Mouse (Mus musculus) CD8-positive naive resting alpha-beta T cell, adult 2 months (primary cell): ENCODE measurements around the gene Plppr4.

ENCODE experiments used
- DNase-seq, 2 experiments: peaks; one replicate each; pipeline ENCODE4 v3.0.0; 2022; ENCODE audit warnings: low read depth in 2 of 2, low spot score in 2 of 2

Gene Plppr4

DNA sequence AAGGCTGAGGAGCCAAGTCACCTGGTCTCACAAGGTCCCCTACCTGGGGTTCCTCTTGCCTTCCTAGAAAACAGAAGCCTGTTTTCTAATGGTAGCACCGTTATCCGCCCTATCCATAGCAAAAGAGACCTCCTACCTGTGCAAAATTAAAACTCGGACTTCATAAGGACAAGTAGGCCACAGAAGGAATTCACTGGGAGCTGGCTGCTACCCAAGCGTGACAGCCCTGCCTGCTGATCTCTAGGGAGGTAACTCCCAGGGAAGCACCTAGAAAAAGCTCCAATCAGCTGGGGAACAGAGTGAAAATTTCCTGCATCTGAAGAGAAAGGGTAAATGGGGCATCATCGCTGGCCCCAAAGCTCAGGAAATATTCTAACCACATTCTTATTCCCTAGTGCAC is at the start of gene Plppr4:
Plppr4 (minus strand) TSS at position 349 of the 400 bp plus-strand sequence.
- no peak for DNase-seq

DNA sequence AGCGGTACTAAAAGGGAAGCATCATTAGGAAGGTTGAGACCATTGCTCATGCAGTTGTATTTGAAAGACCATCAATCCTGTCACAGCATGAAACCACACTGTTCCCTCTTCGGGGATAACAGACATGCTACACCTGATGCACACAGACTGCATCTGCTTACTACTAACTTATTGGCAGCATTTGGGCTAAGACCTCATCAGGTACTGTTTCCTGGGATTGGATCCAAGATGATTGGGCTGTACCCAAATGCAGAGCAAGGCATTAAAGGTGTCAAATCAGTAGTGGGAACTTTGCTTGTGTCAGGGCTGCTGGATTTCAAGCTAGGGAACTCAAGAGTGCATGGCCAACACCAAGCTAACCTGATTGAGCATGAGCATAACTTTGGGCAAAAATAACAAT is 45.1 kb upstream of the Plppr4 start:
- DNase-seq = no peak

DNA sequence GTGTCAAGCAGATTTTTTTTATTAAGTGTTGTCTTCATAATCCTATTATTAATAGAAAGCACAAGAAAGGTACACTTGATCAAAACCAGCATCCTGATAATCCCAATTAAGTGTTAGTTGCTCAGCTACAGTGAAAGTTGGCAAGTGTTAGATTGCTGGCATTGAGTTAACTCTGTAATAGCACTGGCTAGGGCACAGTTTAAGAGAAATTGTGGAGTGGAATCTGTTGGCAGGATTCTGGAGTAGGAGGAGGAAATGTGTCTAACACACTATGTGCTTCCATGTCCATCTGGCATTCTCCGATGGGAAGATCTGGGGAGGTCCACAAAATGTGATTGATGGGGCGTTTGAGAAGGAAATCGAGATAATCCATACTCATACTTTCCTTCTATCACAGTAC is 43.1 kb upstream of the Plppr4 start:
- DNase-seq = no peak

DNA sequence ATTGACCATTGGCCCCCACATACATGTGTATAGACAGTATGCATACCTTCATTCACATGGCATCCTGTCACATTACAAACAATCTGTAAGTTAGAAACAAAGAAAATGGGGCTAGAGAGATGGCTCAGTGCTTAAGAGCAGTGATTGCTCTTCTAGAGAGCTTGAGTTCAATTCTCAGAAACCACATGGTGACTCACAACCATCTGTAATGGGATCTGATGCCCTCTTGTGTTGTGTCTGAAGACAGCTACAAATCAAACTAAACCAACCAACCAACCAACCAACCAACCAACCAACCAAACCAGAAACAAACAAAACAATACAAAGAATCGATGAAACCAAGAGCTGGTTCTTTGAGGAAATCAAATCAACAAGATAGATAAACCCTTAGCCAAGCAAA is 5.4 kb upstream of the Plppr4 start:
- no peak for DNase-seq

DNA sequence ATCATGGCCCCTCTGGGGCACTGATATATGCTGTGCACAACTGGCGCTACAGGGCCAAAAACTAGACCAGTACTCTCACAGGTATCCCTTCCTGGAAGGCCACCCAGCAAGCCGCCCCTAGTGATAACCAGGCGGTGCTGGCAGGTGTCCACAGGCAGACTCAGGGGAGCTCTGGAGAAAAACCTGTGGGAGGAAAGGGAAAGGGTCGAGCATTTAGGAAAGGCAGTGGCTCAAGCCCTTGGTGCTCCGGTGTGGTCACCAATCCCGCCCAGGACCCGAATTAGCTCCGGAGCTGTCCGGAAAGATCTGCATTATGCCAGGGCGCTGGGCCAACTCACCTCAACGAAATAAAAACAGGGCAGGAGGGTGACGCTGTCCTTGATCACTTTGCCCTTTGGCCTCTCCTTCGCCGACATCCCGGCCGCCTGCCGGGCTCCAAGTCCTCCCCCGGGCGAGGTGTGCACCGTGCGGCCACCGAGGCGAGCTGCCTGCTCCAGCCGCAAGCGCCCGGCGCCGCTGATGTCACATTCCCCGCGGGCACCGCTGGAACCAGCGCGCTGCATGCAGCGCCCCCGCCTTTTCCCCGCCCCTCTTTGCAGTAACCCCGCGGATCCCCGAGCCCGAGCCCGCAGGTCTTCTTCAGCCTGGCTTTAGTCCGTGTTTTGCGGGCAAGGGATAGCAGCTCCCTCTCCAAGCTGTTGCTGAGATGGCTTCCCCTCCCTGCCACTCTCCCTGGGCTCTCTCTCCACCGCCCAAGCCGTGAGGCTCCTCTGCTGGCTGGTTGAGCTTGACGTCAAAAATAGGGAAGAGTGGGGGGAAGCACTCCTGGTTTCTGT is 772 bp downstream of the Plppr4 start:
- DNase-seq = no peak

DNA sequence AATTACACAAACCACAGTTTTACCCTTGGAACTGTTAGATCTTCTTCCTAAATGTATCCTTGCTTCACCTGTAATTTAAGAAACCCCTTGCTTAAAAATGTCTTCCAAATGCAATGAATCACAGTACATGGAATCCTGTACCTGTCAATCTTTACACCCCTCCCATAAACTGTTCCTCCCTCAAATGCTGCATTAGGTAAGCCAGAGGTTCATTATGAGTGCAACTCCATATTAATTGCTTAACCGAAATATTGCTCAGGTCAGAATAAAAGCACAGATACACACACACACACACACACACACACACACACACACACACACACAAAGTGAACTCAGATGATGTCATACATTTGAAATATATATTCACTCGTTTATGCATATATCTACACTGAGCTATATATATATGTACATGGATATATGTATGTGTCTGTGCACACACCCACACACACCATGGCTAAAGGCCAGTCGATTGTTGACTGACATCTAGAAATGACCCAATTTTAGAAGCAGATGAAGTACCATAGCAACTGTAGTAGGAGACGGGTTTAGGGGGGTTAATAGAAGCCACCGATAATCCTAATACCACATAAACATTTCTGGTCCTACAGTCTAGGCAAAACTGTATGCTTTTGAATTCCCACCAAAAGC is 1.6 kb downstream of the Plppr4 start:
- DNase-seq = no peak

DNA sequence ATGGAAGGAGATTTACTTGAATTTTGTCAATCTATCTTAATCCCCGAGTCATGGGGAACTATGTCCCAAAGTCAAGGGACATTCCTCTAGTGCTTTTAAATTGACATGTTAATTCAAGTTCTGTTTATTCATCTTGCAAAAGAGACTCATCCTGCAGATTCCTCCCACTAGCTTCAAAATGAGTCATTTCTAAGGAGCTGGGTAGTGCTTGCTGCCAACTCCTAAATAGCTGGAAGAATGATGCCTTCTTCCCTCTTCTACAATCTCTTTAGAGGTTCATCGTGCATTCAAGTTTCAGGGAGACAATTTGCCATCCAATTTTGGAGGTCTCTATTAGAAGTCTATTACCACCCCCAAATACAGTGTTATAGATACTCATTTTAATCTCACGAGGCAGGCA is 3.3 kb downstream of the Plppr4 start:
- DNase-seq = no peak

DNA sequence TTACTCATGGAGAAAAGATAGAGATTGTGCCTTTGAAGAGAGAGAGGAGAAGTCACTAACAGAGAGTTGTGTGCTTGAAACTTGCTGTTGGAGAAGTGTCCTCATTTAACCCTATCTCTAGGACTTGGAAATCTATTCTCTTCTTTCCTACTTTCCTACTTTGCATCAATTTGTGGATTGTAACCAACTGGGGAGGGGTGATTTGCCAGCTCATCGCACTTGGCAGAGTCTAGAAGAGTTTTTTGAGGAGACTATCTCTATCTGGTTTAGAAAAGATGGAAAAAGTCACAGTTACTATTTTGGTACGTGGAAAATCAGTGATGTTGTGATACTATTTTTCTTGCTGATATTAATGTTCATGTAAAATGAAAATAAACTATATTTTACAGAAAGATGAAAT is 6.7 kb downstream of the Plppr4 start:
- DNase-seq = no peak

DNA sequence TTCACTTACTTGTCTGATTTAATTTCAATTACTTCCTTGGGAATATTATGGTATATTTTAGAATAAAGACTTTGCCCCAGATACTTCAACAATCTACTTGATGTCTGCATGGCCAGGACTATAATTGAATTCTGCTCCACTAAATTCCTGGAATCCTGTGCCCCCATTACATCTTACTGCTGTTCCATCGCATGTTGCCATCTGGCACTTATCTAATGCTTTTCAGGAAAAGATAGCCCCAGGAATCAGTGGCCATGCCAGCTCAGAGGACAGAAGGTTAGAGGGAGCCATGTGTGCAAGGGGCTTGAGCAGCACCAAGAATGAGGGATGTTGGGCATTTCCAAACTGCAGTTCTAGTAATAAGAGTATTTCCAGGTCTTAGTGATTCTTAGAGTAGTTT is 14.3 kb downstream of the Plppr4 start:
- DNase-seq = no peak

DNA sequence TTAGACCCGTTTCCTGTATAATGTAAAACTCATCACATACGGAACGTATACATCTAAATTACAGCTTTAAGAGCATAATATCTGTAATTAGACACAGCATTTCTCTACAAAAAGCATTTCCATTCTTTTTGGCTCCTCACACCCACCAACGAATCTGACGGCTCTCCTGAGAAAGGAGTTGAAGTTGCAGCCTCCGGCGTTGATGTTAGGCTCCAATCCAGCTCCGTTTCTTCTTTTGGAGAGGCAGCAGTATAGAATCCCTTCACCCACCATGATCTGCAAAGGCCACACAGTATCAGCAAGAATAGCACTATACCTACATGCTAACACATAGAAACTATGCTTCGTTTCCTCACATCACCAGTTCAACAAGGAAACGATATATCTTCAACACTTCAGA is 29.2 kb downstream of the Plppr4 start:
- DNase-seq = no peak

DNA sequence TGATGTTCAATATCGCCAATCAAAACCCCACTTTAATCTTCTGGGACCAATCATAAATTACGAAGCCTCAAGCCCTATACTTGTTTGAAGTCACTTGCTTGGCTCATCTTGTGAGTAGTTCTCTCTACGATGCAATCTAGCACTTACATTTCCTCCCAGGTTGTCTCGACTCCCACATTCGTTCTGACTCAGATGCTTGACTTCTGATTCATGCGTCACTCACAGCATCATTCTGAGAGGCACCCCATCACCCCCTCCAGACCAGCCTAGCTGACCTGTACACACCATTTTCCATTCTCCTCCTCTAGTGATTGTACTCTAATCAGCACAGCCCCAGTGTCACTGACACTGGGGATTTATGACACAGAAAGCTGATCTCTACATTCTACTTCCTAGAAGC is 31.2 kb downstream of the Plppr4 start:
- no peak for DNase-seq

DNA sequence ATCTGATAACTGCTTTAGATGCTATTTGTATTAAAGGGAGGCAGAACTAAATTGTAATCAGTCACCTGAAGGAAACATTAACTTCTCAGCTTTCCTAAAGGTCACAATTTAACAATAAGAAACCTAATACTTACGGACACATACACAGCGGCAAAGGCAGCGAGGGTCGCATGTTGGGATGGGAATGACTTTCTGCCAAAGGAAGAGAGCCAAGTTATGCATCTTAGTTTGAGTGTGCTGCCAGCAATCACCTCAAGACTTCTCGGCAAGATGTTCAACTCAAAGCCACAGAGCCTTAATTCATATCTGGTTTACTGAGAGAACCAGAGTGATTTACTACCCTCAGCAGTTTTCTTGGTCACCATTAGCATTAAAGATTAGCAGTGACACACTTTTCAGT is 34.1 kb downstream of the Plppr4 start:
- no peak for DNase-seq

DNA sequence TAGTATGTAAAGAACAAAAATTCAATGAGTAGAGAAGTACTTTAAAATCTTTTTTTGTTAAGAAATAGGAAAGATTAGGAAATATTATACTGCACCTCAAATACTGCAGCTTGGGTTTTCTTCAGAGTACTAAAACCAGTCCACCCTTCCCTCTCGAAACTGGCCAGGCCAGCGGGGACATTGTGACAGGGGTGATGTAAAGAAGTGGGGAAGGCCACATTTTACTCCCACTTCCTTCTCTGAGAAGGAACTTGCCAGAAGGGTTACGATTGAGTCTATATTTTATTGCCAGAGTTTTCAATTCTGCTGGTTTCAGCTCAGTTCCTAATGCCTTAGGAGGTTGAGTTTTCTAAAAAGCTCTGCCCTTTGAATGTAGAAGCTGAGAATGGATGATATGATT is 41.0 kb downstream of the Plppr4 start:
- no peak for DNase-seq

DNA sequence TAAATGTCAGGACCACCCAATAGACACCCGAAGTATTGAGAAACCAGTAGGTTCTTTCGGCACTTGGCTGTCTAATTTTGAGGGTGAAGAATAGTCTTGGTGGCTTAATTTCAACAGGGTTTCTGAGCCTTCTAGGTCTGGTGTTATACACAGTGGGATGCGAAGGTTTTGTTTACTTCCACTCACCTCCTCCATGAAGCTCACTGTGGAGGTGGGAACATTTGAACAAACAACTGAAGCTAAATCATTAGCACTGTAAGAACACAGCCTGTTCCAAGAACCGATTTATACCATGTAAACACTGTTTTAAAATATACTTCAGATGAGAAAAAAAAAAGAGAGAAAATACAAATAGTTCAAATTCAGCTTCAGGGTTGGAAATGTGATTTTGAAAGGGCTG is 47.3 kb downstream of the Plppr4 start:
- no peak for DNase-seq

DNA sequence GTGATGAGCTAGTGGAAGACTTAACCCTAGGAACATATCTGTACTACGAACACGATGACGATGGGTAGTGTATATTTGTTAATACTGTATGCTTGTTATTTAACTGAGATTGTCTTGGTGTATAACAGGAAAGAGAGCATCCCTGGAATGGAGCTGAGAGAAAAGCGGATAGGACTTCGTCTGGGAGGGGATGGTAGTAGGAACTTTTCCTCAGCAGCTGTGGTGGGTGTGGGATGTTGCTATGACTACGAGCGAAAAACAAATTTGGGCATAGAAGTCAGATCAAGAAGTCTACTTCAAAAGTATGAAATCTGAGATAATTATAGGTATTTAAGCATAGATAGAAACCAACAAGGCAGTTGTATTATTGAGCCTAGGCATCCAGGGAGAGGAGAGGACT is 48.6 kb downstream of the Plppr4 start:
- DNase-seq = no peak

DNA sequence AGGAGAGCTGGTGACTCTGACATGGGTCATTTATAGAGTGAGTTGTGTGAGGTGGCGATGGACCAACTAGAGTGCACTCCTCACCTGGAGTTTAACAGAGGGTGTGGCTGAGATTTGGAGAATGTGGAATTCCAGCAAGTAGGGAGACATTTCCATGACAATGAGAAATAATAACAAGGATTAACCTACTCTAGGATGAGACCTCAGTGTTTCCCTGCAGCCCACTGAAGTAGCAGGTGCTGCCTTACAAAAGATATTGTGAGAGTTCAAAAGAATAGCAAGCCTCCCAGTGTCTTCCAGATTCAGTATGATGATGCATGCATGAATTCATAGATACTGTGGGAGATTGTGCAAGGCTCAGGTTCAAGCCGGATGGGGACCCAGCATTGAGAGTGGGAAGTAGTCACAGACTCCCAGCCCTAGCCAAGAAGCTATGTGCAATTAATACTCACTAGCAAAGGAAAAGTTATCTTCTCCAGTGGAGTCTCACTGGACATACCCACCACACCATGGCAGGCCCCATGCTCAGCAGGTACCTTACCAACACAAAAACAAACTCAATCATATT is 49.8 kb downstream of the Plppr4 start:
- no peak for DNase-seq

DNA sequence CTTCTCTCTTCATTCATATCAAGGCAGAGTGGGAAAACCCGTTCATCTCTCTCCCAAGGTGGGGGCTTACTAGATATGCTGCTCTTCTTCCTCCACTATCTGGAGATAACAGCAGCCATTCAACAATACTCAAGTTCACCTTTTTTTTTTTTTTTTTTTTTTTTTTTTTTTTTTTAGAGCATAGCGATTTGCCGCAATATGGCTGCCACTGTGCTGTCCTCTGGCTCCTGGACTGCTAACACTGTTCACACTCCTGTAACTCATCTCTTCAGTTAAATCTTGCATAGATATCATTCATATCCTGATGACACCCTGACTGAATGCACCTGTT is 51.1 kb downstream of the Plppr4 start:
- no peak for DNase-seq

DNA sequence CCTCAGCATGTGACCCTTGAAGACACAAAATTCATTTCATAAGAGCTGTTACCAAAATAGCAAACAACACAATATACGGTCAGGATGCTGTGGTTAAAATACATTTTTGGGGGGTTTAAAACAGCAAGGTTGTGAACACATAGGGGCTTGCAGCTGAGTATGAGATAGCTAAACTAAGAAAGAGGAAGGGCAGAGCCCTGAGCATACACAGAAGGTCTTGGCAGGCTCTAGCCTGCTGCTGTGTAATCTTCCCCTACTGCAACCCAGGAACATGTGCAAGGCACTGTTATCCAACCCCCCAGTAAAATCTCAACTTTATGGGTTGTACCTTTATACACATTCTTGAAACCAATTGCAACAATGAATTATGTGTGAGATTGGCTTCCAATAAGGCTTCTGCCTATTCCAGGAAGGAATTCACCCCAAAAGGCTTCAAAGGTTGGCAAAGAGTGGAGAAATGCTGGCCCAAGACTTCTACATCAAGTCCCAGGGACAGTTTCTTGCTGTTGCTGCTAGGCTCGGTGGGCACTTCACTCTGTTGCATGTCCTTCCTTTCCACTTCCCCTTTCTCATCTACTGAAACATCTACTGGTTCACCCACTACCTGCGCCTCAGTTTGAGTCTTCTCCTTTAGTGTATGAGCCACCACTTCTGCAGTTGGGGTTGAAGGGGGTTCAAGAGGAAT is 51.6 kb downstream of the Plppr4 start:
- no peak for DNase-seq

DNA sequence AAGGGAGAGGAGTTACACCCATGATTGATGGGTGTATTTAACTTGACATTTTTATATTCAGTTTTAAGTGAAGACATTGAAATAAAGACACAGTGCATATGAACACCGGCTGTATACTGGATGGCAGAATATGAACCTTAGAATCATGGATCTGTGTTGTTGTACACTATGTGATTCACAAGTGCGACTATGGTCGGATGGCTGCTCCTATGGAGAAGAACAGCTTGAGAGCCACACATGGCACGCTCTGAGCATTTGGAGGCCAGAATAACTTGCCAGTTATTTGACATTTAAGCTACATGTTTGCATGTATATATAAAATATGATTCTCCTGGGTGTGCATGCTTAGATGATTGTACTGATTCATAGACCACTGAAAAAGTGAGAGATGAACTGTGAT is 53.1 kb downstream of the Plppr4 start:
- no peak for DNase-seq

DNA sequence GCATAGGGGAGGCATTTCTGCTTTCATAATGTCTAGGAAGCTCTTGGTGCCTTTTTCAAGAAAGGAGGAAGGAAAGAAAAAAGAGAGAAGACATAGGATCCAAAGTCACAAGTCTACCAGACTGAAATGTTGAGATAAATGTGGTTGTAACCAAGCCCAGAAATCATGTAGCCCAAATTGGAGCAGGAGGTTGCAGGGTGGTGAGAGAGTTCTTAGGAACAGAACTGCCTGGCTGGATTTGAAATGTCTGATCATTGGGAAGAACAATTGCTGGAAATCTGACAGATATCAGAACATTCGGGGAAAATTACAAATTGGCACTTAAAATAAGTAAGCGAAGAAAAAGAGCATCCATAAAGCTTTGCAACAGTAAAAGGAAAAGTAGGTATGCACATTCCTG is 56.6 kb downstream of the Plppr4 start:
- no peak for DNase-seq

DNA sequence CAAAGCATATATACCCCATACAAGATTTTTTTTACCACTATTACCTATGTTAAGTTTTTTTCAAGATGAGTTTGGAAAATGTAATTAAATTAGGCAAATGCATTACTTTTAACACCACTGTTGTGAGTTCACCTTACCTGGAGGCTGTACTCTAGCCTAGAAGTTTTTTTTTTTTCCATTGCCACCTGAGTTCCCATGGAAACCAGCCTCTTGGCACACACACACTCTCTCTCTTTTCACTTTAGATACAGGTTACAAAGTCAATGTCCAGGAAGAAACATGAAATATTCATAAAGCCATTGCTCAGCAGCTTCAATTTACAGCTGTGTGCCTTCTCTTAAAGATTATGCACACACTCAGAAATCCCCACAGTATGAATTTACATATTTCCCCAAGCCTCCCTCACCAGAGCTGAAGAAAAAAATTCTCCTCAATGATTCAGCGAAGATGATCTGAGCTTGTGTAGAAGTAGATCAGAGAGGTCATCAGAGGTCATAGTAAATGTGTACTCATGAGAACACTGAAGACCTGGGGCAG is 59.9 kb downstream of the Plppr4 start:
- no peak for DNase-seq

DNA sequence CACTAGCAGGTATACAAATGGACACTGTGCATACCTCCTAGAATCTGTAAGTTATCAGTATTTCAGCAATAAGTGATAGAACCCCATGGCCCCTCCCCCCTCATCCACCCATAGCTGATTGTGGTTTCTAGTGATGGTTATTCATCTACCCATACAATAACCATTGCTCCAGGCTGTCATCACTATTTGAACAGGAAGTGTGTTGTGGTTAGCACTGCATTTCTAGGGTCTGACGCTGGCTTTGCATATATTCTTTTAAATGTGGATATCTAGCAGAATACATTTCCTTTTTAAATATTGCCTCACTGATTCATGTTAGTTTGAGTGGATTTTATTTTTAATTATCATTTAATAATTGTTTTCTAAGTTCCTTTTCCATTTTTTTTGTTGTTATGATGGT is 62.9 kb downstream of the Plppr4 start:
- no peak for DNase-seq
